Mouse (Mus musculus): Measurements from ENCODE around the gene Eml4.

The Eml4 gene

DNA sequence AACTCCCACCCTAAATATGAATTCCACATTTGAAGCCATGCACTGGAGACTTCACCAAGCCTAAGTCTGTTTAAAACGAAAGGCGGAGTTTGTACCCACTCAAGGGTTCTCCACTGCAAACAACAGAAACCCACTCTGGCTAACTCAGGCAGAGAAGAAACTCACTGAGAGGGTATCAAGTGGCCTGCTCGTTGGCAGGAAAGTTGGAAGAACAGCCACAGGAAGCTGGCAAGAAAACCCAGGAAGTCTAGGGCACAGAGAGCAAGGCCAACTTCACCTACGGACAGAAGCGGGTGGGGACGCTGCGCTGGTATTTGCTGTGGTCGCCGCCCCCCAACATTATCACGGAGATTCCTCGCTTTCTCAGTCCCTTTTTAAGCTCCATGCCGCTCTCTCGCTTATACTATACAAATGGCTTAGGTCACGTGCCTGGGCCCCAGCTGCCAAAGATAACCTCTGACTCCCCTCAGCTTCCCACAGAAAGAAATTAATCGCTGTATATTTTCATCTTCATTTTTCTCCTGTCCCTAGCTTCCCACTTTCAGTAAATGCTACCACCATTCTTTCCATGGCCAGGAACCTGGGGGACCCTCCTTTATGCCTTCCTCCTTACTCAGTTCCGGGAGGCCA is 9.7 kb upstream of the Eml4 start:
- ATAC-seq (ENCODE audit: low TSS enrichment), result no peak

DNA sequence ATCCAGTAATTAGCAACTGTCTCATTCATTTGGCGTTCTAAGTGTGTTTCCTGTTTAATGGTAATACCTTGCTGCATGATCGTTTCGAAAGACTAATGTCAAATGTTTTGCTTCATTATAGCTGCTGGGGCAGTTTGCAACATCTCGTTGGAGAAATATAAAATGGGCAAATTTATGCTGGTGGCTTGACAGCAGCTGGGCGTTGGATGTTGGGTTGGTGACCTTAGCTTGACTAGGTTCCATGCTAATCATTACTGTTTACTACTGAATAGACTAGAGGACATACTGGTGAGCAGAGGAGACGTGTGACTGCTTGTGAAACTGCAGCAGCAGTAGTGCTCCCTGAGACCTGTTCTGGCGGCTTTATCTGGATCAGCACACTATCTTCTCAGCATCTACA is 6.5 kb upstream of the Eml4 start:
- ATAC-seq (ENCODE audit: low TSS enrichment), result no peak

DNA sequence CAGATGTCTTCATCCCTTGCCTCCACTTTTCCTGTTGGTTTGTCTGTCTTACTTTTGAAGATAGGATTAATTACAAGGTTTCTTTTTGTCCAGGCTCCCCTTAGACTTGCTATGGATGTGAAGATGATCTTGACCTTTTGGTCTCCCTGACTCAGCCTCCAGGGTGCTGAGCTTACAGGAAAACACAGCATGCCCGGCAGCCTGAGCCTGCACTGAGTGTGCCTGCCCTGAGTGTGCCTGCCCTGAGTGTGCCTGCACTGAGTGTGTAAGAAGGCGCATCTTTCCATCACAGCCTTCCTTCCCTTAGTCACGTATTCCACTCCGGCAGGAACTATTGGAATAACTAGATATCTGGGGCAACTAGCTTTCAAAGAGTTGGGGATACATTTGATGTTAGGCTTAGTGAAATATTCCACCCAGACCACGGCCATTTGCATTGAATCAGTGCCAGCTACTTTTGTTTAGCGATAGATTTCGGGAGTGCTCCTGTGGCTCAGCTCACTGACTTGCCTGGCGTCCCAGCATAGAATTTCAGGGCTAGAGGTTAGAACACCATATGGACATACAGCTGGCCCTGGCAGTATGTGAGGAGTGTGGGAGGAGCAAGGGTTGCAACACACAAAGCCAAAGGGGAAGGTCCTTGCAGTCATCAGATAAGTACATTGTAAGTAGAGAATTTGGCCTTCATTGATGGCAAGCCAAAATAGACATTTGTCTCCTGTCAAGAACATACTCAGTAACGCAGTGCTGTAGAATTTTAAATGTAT is 2.5 kb upstream of the Eml4 start:
- no peak for ATAC-seq (ENCODE audit: low TSS enrichment)

DNA sequence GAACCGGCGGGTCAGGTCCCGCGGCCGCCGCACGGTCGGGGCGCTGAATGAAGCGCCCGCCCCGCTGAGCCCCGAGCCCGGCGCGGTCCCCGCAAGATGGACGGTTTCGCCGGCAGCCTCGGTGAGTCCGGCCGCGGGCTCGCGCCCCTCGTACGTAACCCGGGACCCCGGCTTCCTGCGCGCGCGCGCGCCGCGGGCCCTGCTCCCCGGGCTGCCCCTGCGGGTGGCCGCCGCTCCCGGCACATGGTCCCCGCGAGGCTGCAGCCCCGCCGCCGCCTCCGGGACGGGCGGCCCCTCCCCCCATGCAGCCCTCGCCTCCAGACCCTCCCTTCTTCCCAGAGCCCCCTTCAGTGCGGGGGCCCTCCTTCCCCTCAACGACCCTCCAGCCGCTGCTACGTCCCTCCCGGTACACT is 394 bp downstream of the Eml4 start:
- ATAC-seq (ENCODE audit: low TSS enrichment), result peak; percentile 51

DNA sequence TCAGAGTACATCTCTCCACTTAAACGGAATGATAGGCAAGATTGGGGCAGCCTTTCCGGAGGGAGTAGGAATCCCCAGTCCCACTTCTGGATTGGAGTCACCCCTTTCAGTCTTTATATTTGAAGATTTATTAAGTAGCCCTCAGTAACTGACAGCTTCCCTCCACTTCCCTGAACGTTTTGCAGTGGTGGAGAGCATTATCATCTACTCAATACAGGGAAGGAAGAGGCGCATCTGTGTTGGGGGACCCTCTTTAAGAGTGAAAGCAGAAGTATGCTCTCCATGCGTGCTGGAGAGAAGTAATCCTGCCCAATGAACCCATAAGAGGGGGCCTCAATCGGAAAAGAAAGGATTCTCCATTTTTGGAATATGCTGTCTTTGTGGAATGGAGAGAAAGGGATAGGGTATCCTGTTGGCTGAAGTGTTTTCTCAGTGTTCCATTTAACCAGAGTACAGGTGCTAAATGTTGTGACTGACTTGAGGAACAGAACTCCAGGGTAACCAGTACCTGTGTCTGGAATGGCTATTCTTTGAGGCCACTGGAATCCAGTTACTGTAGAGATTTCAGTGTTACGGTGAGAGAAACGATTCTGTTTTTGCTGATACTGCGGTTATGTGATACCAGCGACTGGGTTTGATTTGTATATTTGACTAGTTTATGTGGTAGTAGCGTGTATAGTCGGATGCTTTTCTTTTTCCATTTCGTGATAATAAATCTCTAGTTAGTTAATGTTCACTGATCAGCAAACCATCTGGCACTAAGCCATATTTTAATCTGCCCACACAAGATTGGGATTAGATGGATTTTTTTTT is 1.1 kb downstream of the Eml4 start:
- ATAC-seq (ENCODE audit: low TSS enrichment), result no peak

DNA sequence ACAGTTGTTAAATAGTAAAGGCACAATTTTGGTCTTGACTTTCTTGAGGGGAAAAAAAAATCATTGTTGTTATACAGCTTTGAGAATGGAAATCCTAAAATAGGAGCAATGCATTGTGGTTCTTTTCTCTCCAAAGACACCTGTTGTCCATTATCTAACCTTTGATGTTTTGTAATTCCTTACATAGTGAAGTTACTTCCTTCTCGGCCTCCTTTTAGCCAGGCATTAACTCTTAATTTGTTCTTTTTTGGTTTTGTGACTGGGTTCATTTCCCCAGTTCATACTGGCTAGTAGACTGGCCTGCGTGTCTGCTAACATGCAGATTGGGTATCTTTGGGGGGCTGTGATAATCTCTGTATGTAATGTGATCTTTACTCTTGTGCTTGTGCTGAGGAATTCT is 1.7 kb downstream of the Eml4 start:
- no peak for ATAC-seq (ENCODE audit: low TSS enrichment)

DNA sequence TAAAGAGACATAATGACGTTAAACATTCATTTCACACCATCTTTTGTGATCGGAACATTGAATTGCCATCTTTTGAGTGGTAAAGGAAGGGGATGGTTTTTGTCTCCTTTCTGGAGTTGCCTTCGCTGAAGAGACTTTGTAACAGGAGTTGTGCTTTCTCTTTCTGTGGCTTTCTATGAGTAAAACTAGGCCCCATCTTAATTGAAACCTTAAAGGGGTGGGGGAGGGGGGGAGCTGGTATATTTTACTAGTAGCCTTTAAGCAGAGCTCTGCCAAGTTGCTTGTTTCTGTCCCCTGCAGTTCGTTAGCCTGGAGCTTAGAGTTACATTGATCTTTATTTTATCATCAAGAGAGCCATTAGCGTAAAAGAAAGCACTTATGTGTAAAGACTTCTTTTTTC is 2.3 kb downstream of the Eml4 start:
- ATAC-seq (ENCODE audit: low TSS enrichment), result no peak

DNA sequence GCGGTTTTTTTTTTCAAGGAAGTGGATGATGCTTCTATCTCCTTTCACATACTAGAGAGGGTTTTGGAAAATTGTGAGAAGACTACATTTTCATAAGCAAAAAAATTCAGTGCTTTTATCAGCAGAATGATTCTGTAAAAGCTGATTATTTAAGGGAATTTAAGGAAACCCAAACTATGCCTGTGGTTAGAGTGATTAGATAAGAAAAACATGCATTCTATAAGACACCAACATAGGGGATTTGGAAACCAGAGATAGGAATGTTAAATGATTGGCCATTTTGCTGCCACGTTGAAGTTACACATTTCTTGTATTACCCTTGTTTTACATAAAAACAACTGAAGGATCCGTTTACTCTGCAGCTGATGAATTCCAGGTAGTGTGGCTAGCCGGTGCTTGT is 2.7 kb downstream of the Eml4 start:
- ATAC-seq (ENCODE audit: low TSS enrichment), result no peak

DNA sequence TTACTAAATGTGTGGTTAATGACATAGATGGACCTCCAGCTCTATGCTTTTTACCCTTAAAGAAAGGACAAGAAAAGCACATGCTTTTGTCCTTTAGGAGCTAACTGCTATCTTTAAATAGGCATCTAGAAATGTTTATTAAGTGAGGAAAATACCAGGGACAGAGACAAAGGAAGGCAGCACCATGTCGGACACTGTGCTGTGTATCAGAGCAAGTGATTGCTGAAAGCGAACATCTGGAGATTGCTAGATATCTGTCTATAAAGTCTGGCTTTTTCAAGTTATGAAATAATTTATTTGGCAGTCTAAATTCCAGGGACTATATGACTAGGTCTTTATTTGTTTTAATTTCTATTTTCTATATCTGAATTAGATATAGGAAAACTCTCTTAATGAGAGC is 4.8 kb downstream of the Eml4 start:
- ATAC-seq (ENCODE audit: low TSS enrichment), result no peak

DNA sequence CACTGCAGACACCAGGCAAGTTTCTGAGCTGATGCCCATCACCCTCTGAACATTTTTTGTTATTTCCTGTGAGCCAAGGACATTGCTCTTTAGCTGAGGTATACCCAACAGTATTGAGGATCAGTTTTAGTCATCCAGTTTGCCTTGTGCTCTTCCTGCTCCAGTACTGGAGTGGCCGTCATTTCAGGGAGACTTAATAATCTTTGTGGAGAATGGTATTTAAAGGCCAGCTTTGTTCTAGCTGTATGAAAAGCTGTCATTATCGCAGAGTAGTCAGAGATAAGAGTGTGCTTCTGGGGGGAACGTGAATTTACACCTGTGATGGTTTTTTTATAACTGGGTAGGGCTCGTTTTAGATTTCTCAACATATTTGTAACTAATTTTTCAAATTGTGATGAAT is 9.2 kb downstream of the Eml4 start:
- no peak for ATAC-seq (ENCODE audit: low TSS enrichment)

DNA sequence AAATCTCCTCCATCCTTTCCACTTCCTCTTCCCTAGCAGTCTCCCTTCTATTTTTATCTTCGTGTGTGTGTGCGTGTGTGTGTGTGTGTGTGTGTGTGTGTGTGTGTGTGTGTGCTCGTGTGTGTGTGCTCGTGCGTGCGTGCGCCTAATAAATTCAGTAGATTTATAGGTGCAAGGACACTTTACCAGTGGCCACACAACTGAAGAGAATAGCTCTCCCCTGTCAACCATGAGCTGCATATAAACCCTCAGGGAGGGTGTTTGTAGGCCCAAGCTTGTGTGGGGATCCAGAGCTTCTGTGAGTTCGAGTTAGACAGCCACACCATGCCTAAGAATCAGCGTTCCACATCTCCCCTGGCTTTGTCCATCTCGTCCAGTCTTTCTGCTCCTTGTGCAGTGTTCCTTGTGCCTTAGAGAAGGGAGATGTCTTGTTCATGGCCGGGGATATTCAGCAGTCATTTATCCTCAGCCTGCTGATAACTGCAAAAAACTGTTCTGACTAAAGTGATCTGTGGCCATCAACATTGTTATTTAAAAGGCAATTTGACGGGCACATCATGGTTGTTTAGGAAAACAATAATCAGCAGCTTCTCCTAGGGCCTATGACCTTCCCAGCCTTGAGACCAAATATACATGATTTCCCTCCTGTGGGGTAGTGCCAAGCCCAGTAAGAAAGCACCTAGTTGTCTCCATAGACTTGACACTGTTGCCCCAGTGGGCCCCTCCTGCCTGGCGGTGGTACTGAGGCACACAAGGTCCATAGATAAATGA is 10.2 kb downstream of the Eml4 start:
- no peak for ATAC-seq (ENCODE audit: low TSS enrichment)

DNA sequence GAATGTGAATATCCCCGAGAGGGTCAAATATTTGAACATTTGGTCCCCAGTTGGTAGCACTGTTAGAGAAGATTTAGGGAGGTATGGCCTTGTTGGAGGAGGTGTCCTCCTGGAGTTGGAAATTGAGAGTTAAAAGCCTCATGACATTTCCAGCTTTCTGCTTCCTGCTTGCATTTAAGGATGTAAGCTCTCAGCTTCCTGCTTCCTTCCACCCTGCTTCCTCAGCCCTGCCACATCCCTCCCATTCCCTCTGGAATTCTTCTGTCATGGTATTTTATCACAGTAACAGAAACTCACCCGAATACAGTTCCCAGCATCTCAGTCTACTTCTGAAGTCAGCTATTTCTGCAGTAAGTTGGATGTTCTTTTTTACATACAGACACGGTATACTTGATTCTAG is 12.3 kb downstream of the Eml4 start:
- no peak for ATAC-seq (ENCODE audit: low TSS enrichment)

DNA sequence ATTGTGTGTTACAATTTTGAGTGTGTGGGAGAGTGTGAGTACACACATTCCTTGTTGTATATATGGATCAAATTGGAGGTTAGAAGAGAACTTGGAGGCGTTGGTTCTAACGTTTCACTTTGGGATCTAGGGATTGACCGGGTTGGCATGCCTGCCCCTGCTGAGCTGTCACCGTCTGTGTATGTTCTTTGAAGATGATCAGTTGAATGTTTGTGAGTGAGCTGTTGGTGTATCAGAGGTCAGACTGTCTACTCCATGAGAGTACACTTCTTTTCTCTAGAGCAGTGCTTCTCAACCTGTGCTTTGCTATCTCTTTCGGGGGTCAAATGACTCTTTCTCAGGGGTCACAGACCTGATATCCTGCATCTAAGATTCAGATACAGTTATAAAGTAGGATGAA is 13.6 kb downstream of the Eml4 start:
- no peak for ATAC-seq (ENCODE audit: low TSS enrichment)

DNA sequence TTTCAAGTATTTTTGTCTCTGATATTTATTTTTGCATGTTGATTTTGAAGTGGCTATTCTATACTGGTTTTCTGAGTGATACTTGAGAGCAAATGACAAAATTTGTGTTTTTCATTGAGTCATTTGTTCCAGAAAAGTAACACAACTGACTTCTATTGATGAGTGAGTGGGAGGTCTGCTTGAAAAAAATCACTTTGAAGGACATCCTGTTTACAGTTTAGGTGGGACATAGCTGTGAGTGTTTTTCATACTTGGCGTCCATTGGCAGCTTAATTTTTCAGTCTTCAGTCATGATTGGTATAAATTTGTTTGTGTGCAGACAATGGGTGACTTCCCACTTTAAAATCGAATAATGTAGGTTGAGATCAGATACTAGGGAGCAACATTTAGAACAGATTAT is 14.4 kb downstream of the Eml4 start:
- no peak for ATAC-seq (ENCODE audit: low TSS enrichment)

DNA sequence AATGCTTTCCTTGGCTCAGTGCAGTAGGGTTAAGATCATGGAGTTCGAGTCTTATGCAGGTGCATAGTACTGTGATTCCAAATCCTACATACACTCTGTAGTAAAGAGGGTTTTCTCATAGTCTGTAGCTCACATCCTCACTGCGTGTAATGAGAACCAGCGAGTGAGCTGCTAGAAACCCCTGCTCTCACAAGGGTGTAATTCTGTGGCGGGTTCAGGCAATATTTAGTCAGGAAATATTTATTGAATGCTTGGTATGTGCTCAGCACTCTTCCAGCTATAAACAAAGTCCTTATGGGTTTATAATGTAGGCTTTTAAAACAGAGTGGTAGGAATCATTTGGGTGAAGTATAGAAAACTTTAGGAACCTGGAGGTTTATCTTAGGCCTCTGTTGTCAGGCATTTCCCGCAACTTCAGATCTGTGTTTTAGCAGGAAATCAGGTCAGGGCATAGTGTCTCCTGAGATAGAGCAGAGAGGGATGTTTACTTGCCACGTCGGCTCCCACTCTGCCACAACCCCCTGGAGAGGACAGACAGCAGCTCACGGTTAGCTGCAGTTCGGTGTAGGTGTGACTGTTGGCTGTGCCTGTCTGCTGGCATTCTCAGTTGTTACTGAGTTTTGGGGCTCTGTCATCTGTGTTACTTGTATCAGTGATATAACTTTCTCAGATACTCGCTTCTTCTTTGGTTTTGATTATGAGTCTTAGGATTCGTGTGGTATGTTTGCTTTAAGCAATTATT is 15.1 kb downstream of the Eml4 start:
- peak; percentile 82 for ATAC-seq (ENCODE audit: low TSS enrichment)

DNA sequence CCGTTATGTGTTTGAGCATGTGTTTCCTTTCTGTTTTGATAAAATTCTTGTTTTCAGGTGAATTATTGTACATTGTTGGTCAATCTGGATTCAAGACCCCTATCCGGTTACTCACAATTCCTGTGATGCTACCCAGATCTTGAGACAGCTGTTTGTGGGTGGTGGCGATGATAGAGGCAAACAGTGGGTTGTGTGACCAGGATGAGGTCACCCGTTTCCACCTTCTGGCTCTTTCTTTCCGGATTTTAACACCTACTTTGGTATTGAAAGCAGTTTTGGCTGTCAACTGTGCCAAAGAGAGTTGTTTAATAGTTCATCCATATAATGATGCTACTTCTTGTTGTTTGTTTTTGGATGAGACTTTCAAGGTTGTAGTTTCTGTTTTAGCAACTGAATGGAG is 16.7 kb downstream of the Eml4 start:
- ATAC-seq (ENCODE audit: low TSS enrichment), result no peak

DNA sequence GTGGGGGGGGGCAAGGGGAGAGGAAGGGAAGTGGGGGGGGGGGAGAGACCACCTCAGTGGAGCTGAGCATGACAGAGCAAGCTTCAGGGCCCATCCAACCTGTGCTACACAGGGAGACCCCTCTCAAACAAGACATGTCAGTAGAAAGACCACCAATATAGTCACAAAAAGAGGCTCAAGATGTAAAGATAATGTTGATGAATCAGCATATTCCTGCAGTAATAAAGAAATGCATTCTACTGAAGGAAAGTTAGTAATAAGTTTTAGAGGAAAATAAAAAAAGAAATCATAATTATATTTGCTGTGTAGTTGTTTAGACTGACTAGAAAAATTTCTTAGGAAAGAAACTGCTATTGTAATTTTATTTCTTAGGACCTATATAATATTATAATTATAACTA is 23.4 kb downstream of the Eml4 start:
- ATAC-seq (ENCODE audit: low TSS enrichment), result no peak

DNA sequence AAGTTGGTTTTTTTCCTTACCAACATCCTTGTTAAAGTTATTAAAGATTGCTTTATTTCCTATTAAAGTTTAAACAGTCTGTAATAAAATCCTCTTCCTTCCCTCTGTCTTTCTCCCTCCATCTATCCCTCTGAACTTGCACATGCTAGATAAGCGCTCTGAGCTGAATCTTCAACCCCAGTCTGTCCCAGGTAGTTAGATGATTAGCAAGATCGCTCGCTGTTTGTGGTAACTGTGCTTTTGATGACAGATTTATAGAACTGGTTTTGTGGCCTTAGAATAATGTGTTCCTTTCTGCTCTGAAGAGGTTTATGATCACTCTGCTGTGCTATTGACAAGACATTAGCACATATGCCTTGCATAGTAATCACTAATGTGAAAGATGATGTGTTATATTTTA is 25.1 kb downstream of the Eml4 start:
- ATAC-seq (ENCODE audit: low TSS enrichment), result no peak

DNA sequence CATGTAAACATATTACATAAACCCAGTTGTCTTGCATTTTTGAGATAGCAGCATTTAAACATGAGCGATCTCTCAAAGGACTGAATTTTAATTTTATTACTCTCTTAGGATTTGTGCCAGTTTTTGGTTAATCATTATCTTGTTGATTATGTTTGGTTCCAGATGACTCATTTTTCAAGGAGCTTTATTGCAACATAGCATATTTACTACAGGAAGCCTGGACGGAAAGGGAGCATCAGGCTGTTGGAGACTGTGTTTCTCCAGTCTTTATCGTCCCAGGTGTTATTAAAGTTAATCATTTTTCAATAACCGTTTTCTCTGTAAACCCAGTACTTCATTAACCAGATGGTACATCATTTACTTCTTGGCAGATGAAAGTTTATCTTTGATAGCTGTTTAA is 26.1 kb downstream of the Eml4 start:
- ATAC-seq (ENCODE audit: low TSS enrichment), result no peak

DNA sequence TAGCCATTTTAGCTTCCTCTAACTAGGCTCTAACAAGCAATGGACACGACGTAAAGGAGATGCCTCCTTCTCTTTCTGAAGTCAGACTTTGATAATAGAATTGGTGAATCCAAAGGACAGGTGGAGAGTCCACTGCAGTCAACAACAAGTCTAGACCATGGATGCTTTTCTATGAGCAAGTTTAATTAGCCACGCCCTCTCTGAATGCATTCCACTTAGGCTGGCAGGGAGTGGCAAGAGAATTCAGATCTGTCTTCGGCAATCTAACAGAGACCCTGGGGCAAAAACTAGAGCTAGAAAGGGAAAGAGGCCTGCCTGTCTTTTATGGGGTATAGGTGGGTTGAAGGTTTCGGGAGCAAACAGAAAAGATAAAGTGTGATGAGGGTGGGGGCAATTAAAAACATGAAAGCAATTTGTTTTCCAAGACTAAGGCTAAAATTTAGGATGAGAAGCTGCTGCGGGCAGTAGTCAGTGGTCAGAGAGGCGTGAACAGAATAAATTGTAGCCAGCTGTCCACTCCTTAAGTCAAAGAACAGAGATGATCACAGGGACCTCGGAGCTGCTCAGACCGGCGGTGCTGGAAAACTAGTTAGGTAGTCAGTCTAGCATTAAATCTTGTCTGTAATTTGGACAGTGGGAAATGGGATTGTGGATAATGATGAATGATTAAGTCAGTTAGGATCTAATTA is 27.2 kb downstream of the Eml4 start:
- no peak for ATAC-seq (ENCODE audit: low TSS enrichment)

DNA sequence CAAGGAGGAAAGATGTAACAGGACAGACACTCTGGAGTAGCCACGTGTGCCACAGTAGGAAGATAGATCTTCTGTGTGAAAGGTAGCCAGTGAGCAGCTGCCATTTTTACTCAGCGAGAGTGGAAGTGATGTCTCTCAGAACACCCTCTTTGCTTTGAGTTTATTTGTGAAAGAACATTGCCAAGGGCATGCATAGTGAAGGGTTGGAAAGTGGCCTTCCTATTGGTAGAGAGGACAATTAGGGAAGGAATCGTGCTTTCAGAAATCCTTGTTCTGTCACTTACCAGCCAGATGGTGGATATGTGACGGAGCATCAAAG is 27.7 kb downstream of the Eml4 start:
- ATAC-seq (ENCODE audit: low TSS enrichment), result no peak
